Mouse (Mus musculus): Measurements from ENCODE around the gene Dock10. TPM values are rescaled to one million over a fixed set of nuclear protein-coding genes. Genes with fewer than 3 reads are reported as not detected.

The Dock10 gene
- polyA plus RNA-seq, 1 experiment from 2014 or later: 4.4 TPM

- no peak for ATAC-seq (ENCODE audit: insufficient number of reproducible peaks, insufficient read depth, low FRiP score, low read depth)
- no peaks in the 10 kb centered on the region for H3K36me3 ChIP-seq (ENCODE audit: control insufficient read depth, insufficient read depth, low read length)
- no peak overlapping the region for H3K27ac ChIP-seq (replicated peaks in 1 of 2; ENCODE audit: control insufficient read depth in 1 of 2, insufficient read depth in 1 of 2, low read depth in 2 of 2, low read length in 2 of 2)
- no peak overlapping the region for H3K4me2 ChIP-seq (ENCODE audit: low read length)
- H3K9ac ChIP-seq (ENCODE audit: low read length): no peak overlapping the region
- H3K9me3 ChIP-seq (ENCODE audit: control insufficient read depth, low read length): no peaks in the 10 kb centered on the region
- no peaks in the 10 kb centered on the region for H3K27me3 ChIP-seq (ENCODE audit: control insufficient read depth, insufficient read depth, low read length)
- H3K4me3 ChIP-seq (ENCODE audit: control insufficient read depth in 1 of 2, insufficient read depth in 1 of 2, low read depth in 1 of 2, low read length in 2 of 2): no peak overlapping the region
- 85% methylated on average over 3 of the region's 3 CpGs for WGBS
- H3K4me1 ChIP-seq (ENCODE audit: control insufficient read depth in 2 of 2, insufficient read depth in 2 of 2, low read length in 2 of 2): no peaks in the 10 kb centered on the region
Observed at GRCm38 (mm10) chr1:80671730-80672129, 86.6 kb downstream of the Dock10 start.

DNA sequence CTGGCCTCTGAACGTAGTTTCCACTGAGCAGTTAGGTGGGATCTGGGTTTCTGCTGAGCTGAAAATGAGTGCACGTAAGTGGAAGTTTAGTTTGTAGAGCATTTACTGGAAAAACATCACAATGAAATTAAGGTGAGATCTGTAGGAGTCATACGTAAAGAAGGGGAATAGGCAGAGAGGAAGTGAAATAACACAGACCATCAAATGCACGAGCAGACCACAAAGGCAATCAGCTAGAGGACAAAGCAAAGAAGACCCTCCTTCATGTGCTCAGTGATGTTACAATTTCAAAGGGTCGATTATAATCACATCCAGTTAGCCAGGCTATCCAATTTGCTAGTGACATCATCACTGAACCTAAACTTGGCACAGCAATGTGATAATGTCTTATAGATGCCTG lies 87.3 kb downstream of the Dock10 start:
- ATAC-seq (ENCODE audit: insufficient number of reproducible peaks, insufficient read depth, low FRiP score, low read depth): no peak
- Histone ChIP-seq H3K36me3 (ENCODE audit: control insufficient read depth, insufficient read depth, low read length) (no peaks in the 10 kb centered on the region), H3K9me3 (ENCODE audit: control insufficient read depth, low read length) (no peaks in the 10 kb centered on the region), H3K4me1 (ENCODE audit: control insufficient read depth in 2 of 2, insufficient read depth in 2 of 2, low read length in 2 of 2) (no peaks in the 10 kb centered on the region), H3K27ac (replicated peaks in 1 of 2; ENCODE audit: control insufficient read depth in 1 of 2, insufficient read depth in 1 of 2, low read depth in 2 of 2, low read length in 2 of 2) (no peak overlapping the region), H3K27me3 (ENCODE audit: control insufficient read depth, insufficient read depth, low read length) (no peaks in the 10 kb centered on the region), H3K4me3 (ENCODE audit: control insufficient read depth in 1 of 2, insufficient read depth in 1 of 2, low read depth in 1 of 2, low read length in 2 of 2) (no peak overlapping the region), H3K4me2 (ENCODE audit: low read length) (no peak overlapping the region), H3K9ac (ENCODE audit: low read length) (no peak overlapping the region)
- 68% methylated on average over 5 of the region's 5 CpGs for WGBS

GRCm38 (mm10) chr1:80670387-80670786 lies 87.9 kb downstream of the Dock10 start:
- H3K36me3 ChIP-seq (ENCODE audit: control insufficient read depth, insufficient read depth, low read length): no peaks in the 10 kb centered on the region
- ATAC-seq (ENCODE audit: insufficient number of reproducible peaks, insufficient read depth, low FRiP score, low read depth): no peak

DNA sequence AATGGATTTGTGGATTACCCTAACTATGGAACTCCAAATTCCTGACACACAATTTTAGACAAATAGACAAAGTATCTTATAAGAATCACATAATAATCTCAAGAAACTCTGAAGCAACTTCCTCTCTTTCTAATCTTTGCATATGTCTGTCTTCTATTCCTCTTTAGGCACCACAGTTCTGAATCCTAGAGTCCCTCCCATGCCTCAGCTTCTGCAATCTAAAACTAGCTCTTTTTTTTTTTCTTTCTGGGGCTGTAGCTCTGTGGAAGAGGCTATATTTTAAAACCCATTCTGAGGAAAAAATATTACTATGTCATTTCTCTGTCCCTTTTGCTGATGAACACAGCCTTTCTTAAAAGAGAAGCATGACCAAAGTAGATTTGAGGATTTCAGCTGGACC lies 92.6 kb downstream of the Dock10 start:
- H3K9me3 ChIP-seq (ENCODE audit: control insufficient read depth, low read length): no peaks in the 10 kb centered on the region
- no peaks in the 10 kb centered on the region for H3K27me3 ChIP-seq (ENCODE audit: control insufficient read depth, insufficient read depth, low read length)
- H3K9ac ChIP-seq (ENCODE audit: low read length): no peak overlapping the region
- H3K27ac ChIP-seq (replicated peaks in 1 of 2; ENCODE audit: control insufficient read depth in 1 of 2, insufficient read depth in 1 of 2, low read depth in 2 of 2, low read length in 2 of 2): no peak overlapping the region
- no peak overlapping the region for H3K4me2 ChIP-seq (ENCODE audit: low read length)
- ATAC-seq (ENCODE audit: insufficient number of reproducible peaks, insufficient read depth, low FRiP score, low read depth): no peak
- no peaks in the 10 kb centered on the region for H3K36me3 ChIP-seq (ENCODE audit: control insufficient read depth, insufficient read depth, low read length)
- no peak overlapping the region for H3K4me3 ChIP-seq (ENCODE audit: control insufficient read depth in 1 of 2, insufficient read depth in 1 of 2, low read depth in 1 of 2, low read length in 2 of 2)
- no peaks in the 10 kb centered on the region for H3K4me1 ChIP-seq (ENCODE audit: control insufficient read depth in 2 of 2, insufficient read depth in 2 of 2, low read length in 2 of 2)

More at GRCm38 (mm10) chr1:80670387-80670786, 87.9 kb downstream of the Dock10 start:
- Histone ChIP-seq H3K4me1 (ENCODE audit: control insufficient read depth in 2 of 2, insufficient read depth in 2 of 2, low read length in 2 of 2) (no peaks in the 10 kb centered on the region), H3K9ac (ENCODE audit: low read length) (no peak overlapping the region), H3K9me3 (ENCODE audit: control insufficient read depth, low read length) (no peaks in the 10 kb centered on the region), H3K4me2 (ENCODE audit: low read length) (no peak overlapping the region), H3K4me3 (ENCODE audit: control insufficient read depth in 1 of 2, insufficient read depth in 1 of 2, low read depth in 1 of 2, low read length in 2 of 2) (no peak overlapping the region), H3K27ac (replicated peaks in 1 of 2; ENCODE audit: control insufficient read depth in 1 of 2, insufficient read depth in 1 of 2, low read depth in 2 of 2, low read length in 2 of 2) (no peak overlapping the region), H3K27me3 (ENCODE audit: control insufficient read depth, insufficient read depth, low read length) (no peaks in the 10 kb centered on the region)
- WGBS: 66% methylated on average over 7 of the region's 7 CpGs

DNA sequence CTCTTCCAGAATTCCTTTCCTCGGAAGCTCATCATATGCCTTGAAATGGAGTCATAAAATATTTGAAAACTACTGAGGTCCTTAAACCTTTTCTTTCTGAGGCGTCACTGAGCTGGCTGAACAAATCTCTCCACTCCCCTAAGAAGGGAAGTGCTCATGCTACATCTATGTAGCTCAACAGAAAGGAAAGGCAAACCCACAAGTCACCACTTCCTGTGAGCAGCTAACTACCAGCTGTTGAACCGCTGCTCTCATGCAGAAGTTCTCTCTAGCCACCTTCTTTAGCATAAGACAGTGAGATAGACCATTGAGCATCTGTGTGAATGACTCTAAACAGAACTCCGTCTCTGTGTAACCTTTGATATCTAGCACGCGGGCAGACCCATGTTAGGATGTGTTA lies 93.2 kb downstream of the Dock10 start:
- Histone ChIP-seq H3K4me2 (ENCODE audit: low read length) (no peak overlapping the region), H3K9me3 (ENCODE audit: control insufficient read depth, low read length) (no peaks in the 10 kb centered on the region), H3K27me3 (ENCODE audit: control insufficient read depth, insufficient read depth, low read length) (no peaks in the 10 kb centered on the region), H3K4me3 (ENCODE audit: control insufficient read depth in 1 of 2, insufficient read depth in 1 of 2, low read depth in 1 of 2, low read length in 2 of 2) (no peak overlapping the region), H3K27ac (replicated peaks in 1 of 2; ENCODE audit: control insufficient read depth in 1 of 2, insufficient read depth in 1 of 2, low read depth in 2 of 2, low read length in 2 of 2) (no peak overlapping the region), H3K9ac (ENCODE audit: low read length) (no peak overlapping the region), H3K4me1 (ENCODE audit: control insufficient read depth in 2 of 2, insufficient read depth in 2 of 2, low read length in 2 of 2) (no peaks in the 10 kb centered on the region), H3K36me3 (ENCODE audit: control insufficient read depth, insufficient read depth, low read length) (no peaks in the 10 kb centered on the region)
- no peak for ATAC-seq (ENCODE audit: insufficient number of reproducible peaks, insufficient read depth, low FRiP score, low read depth)
- 82% methylated on average over 6 of the region's 6 CpGs for whole genome bisulfite sequencing

DNA sequence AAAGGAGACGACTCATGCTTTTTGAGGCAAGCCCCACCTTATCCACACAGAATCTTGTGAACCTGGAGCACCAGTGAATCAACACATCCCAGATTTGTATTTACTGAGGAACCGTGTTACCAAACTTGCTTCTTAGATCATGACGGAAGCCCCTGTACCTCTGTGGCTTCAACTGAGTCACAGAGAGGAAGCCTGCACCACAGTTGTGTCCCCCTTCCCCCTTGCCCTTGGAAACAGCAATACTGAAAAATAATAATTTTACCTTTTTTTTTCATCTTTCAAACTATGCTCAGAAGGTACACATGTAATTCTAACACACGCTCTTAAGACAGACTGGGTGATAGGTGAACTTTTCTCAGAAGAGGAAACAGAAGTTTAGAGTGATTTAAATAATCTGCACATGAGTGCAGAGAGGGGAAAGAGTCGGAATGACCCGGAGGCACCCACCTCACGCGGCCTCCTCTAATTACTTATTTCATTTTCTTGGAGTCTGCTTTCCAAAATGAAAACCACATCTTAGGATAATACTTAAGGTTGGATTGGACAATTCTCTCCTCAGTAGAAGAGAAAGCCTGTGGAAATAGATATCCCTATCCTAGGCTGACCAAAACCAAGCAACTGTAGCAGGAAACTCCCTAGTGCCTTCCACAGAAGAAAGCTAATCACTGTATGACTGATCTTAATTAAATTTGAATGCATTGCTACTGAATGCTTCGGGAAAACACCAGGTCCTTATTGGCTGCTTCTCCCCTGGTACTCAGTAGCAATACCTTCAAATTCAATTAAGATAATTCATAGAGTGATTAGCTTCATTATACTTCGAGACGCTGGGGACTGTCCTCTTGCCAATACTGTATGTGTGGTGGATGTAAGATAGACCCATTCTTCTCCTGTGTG lies 96.6 kb downstream of the Dock10 start:
- H3K36me3 ChIP-seq (ENCODE audit: control insufficient read depth, insufficient read depth, low read length): no peaks in the 10 kb centered on the region
- ATAC-seq (ENCODE audit: insufficient number of reproducible peaks, insufficient read depth, low FRiP score, low read depth): no peak
- no peak overlapping the region for H3K4me3 ChIP-seq (ENCODE audit: control insufficient read depth in 1 of 2, insufficient read depth in 1 of 2, low read depth in 1 of 2, low read length in 2 of 2)
- no peaks in the 10 kb centered on the region for H3K4me1 ChIP-seq (ENCODE audit: control insufficient read depth in 2 of 2, insufficient read depth in 2 of 2, low read length in 2 of 2)
- no peaks in the 10 kb centered on the region for H3K9me3 ChIP-seq (ENCODE audit: control insufficient read depth, low read length)
- no peak overlapping the region for H3K4me2 ChIP-seq (ENCODE audit: low read length)
- no peak overlapping the region for H3K27ac ChIP-seq (replicated peaks in 1 of 2; ENCODE audit: control insufficient read depth in 1 of 2, insufficient read depth in 1 of 2, low read depth in 2 of 2, low read length in 2 of 2)
- 77% methylated on average over 11 of the region's 11 CpGs for WGBS
- no peaks in the 10 kb centered on the region for H3K27me3 ChIP-seq (ENCODE audit: control insufficient read depth, insufficient read depth, low read length)
- H3K9ac ChIP-seq (ENCODE audit: low read length): no peak overlapping the region

DNA sequence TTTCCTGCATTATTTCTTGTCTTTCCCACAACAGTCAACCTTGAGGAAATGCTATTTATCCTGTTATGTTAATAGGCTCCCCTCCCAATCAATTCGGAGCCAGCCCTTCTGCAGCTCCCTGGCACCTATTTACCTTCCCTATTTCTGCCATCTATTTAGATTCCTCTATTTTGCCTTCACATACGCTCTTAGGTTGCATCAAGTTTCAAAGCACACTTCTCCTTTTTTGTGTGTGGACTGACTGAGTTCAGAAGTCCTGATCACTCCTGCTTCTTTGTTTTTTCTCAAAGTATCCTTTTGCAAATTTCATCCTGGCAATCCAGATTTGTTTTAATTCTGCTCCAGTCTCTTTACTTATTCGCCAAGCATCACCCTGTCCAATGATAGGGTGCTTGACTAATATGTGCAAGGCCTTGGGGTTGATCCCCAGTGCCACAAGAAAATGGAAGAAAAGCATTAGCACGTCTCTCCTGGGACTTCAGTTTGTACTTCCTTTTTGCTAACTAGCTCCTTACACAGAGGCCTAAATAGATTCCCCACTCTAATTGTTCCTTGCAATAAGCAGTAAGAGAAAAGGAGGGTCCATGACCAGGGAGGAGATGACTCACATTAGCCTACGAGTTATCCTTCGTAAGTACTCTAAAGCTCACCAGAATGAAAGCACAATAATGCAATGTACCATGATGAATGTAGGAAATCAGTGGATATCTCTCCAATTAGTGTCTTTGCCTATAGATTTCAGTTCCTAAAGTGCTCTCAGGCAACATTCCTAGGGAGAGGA lies 98.7 kb downstream of the Dock10 start:
- ATAC-seq (ENCODE audit: insufficient number of reproducible peaks, insufficient read depth, low FRiP score, low read depth): no peak
- WGBS: 78% methylated on average over 6 of the region's 6 CpGs

More for the DNA sequence above, 98.7 kb downstream of the Dock10 start:
- Histone ChIP-seq H3K27ac (replicated peaks in 1 of 2; ENCODE audit: control insufficient read depth in 1 of 2, insufficient read depth in 1 of 2, low read depth in 2 of 2, low read length in 2 of 2) (no peak overlapping the region), H3K4me1 (ENCODE audit: control insufficient read depth in 2 of 2, insufficient read depth in 2 of 2, low read length in 2 of 2) (no peaks in the 10 kb centered on the region), H3K4me2 (ENCODE audit: low read length) (no peak overlapping the region), H3K27me3 (ENCODE audit: control insufficient read depth, insufficient read depth, low read length) (no peaks in the 10 kb centered on the region), H3K4me3 (ENCODE audit: control insufficient read depth in 1 of 2, insufficient read depth in 1 of 2, low read depth in 1 of 2, low read length in 2 of 2) (no peak overlapping the region), H3K9ac (ENCODE audit: low read length) (no peak overlapping the region), H3K9me3 (ENCODE audit: control insufficient read depth, low read length) (0 out of 2 replicates have a peak, but pooled peaks cover 3% of the 10 kb centered on the region), H3K36me3 (ENCODE audit: control insufficient read depth, insufficient read depth, low read length) (no peaks in the 10 kb centered on the region)

All from heart, embryonic 14.5 days (tissue).